Mouse (Mus musculus) left cerebral cortex, adult 11 months (tissue): ENCODE data around the gene Zbtb42.

Source experiments
- DNase-seq: peaks from one replicate; pipeline ENCODE4 v3.0.0; 2022; ENCODE audit warnings: low spot score

Zbtb42 gene

GRCm38 (mm10) chr12:112688458-112688857 is 9.8 kb downstream of the Zbtb42 start:
- no peak for DNase-seq

DNA sequence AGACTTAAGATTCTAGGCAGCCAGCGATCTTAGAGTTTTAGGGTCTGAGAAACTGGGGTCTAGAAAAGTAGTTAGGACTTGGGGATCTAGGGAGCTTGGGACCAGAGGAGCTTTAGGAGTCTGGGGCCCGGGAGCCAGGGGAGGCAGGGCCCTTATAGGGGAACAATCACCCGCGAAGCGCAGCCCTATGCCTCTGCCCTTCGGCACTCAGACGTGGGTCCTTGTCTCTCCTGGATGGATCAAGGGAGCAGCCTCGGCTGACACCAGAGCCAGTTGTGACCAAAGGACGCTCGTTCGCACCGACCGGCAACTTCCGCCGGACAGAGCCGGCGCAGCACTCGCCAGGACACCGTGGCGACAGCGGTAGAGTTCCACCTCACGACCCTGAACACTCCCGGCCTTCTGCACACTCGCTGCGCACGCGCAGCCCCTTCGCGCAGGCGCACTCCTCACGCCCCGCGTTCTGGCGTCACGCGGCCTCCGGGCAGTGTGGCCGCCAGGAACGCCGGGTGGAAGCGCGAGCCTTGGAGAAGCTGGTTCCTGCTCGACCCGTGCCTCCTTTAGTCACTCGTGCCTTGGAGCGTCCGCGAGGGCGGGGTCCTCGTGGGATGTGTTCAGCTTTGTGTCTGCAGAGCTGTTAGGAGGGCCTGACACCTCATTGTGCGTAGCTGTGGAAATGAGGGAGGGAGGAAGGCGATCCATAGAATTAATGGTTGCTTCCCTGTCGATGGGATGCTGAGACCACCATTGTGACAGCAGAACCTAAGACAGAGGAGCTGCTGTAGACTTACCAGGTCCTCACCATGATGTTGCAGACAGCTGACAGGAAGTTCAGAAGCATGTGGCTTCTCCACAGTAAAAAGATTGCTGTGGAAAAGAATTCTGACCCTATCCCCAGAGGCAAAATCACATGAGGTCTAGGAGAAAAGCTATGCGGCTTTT is 14.8 kb downstream of the Zbtb42 start:
- peak; percentile 91 for DNase-seq

- no peak for DNase-seq
Observed at GRCm38 (mm10) chr12:112694127-112694475, 15.5 kb downstream of the Zbtb42 start.

DNA sequence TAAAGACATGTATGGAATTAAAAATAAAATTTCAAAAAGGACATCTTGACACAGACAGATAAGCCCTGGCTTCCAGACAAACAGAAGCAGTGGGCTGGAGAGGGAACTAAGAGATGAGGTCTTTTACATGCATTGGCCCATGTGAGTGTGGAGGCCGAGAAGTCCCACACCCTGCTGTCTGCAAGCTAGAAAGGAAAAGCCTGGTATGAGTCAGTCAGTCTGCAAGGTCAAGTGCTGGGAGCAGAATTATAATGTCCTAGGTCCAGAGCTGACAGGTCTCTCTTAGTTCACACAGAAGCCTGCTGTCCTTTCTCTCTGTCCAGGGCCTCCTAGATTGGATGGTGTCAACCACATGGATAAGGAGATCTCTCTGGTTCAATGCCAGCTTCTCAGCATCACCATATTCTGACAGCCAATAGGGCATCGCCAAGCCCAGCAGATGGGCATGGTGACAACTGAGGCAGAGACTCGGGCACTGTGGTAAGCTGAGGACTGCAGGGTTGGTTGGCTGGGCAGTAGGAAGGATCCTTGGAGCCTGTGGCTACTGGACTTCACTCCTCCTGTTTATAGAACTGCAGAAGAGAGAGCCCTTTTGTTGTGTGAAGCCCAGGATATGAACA is 18.3 kb downstream of the Zbtb42 start:
- DNase-seq: no peak

DNA sequence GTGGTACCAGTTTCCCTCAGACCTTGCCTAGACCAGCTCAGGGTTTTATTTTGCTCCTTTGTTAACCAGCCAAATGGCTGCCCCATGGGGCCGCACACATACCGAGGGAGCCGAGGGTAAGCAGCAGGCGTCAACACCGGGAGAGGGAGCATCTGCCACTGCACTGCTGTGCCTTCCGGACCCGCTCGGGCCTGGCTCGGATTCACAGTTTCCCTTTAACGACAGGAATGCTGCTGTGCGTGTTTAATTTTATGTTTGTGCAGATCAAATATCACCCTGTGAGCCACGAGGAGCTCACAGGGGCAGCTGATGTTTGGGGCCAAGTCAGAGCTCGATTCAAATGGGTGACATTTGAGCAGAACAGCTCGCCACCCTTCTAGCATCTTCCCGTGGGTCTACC is 21.9 kb downstream of the Zbtb42 start:
- DNase-seq: no peak

DNA sequence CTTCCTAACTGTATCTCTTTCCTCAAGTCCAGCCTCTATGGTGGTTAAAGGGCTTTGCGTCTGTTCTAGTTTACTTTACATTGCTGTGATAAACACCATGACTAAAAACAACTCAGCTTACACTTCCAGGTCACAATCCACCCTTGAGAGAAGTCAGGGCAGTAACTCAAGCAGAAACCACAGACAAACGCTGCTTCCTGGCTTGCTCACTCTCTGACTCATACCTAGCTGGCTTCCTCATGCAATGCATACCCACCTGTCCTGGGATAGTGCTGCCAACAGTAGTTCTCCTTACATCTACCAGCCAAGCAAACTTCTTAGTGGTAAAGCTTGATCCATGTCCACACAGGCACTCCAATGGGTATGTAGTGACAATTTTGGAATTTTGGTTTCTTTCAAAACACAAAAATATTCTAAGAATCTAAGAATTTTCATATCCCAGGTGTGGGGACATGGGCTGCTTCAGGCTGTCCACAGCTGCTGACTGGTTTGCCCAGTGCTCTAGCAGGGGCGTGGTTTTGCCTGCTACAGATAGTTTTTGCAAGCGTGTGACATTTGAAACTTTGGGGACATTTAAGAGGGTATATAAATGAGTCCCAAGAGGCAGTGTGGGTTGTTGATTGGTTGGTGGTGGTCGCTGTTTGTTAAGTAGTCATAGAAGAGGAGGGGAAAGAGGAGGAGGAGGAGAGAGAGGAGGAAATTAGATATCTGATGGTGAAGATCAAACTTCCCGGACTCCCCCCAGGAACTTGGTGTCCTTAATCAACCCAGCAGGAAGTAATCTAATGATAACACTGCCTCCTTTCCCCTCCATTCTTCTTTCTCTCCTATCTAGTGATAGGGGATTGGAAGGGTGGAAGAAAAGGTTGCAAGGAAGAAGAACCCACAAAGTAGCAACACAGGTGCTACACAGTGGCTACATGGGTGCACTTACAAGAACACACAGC is 24.0 kb downstream of the Zbtb42 start:
- no peak for DNase-seq

- peak; percentile 84 for DNase-seq
Observed at GRCm38 (mm10) chr12:112706704-112707572, 28.3 kb downstream of the Zbtb42 start.

DNA sequence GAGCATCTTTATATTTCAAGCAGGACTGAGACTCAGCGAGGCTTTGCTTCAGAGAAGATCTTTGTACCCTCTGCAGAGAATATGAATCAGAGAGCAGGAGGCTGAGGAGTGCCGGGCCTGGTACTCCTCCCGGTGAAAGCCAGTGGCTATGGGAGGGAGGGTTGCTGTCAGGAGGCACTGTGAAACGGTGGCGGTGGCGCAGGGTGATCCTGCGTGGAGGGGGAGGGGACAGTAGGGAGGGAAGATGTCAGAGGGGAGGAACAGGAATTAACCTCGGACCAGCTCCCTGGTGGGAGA is 28.9 kb downstream of the Zbtb42 start:
- no peak for DNase-seq

DNA sequence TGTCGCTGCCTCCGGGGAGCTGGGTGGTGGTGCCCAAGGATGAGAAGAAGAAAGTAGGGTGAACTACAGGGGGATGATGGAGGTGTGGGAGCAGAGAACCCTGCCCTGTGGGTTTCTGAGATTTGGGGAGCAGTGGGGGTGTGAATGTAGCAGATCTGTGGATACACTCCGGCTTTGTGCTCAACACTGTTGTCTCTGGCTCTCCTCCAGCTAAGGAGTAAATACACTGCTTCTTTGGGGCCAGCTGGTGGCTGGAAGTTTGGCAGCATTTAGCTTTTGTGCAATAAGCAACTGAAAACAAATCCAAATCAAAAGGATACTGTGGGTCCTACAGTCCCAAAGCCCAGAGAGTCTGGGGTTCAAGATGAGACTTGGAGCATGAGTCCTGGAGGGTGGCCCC is 35.4 kb downstream of the Zbtb42 start:
- DNase-seq: no peak

- DNase-seq: no peak
Observed at GRCm38 (mm10) chr12:112717140-112717539, 38.5 kb downstream of the Zbtb42 start.

DNA sequence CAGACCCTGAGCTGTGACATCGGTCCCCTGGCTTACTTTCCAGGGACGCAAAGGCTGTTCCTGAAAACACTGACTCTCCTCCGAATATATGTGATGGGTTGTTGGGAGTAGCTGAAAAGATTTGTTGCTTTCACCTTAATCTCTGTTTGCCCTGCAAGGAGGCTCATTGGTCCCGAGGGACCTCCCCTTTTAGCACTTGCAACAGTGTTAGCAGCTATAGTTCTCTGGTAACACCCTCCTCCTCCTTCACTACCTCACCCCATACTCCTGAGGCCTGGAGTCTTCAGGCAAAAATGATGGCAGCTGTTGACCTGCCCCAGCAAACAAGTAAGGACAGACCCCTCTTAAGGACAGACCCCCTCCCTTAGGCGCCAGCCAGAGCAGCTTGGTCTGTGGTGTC is 40.4 kb downstream of the Zbtb42 start:
- no peak for DNase-seq

DNA sequence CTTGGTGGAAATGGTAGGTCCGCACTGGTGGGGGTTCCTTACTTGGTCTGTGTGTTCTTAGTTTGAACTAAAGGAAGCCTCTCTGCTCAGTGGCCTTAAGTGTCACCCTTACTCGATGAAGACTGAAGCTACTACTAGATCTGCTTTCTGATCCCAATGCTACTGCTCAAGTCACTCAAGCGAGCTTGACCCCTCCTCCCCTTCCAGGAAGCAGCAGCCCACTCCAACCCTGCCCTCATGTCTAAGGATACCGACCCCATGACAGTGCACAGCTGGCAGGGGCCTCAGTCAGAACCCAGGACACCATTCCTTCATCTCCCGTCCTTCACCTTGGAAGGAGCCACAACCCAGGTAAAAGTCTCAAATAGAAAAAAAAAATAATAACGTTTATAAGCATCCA is 41.6 kb downstream of the Zbtb42 start, which contains the start of gene Cep170b:
Gene Cep170b (plus strand): TSS at position 240 of the 400 bp plus-strand sequence.
- DNase-seq: no peak

DNA sequence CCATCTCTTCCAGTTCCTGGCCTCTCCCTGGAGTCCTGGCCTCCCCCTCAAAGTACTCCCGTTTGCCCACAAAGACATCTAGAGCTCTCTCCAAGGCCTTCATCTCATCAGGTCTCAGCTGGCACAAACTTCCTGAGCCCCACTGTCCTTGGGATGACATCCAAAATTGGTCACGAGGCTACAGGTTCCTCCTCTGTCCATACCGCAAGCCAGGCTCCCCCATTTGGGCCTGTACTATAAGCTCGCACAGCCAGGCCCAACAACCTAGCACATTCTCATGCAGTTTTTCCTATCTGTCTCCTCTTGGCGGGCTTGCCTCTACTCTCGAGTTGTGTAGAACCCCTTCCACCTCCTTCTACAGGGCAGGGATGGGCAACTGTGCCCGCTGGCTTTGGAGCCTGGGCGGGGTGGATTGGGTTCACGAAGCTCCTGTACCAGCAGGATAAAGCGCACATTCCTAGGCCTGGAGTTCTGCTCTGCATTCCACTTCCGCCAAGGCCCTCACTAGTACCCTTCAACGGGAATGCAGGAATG is 42.3 kb downstream of the Zbtb42 start:
- no peak for DNase-seq

GRCm38 (mm10) chr12:112721424-112722239 is 43.0 kb downstream of the Zbtb42 start:
- DNase-seq: no peak

GRCm38 (mm10) chr12:112722240-112723027 is 43.8 kb downstream of the Zbtb42 start:
- no peak for DNase-seq

DNA sequence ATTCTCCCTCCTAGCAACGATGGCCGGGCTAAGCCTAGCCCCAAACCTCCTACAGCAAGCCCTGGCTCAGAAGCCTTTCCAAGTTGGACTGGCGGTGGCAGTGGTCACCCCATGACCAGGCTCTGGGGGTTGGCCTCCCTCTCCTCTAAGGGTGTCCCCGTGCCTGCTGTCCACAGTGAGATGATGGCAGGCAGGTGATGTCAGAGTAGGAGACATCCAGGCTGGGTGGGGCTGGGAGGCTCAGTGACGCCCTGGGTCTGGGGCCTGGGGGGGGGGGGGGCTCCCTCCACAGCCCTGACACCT is 44.4 kb downstream of the Zbtb42 start:
- no peak for DNase-seq

DNA sequence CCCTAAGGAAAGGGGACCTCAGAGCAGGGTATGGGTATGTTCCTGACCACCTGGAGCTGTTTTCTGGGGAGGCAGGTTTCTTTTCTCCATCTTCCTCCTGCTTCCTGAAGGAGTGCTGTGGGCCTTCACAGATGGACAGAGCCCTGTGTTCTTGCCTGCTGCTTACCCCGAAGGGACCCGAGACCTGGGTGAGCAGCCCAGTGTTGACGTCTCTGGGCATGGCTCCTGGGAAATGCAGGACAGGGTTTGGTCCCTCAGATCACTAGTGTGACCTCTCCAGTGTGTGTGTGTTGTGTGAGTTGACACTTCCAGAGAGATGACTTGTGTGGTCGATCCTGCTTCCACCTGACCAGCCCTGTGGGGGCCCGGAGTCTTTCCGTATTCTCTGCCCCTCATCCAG is 44.8 kb downstream of the Zbtb42 start:
- DNase-seq: no peak

DNA sequence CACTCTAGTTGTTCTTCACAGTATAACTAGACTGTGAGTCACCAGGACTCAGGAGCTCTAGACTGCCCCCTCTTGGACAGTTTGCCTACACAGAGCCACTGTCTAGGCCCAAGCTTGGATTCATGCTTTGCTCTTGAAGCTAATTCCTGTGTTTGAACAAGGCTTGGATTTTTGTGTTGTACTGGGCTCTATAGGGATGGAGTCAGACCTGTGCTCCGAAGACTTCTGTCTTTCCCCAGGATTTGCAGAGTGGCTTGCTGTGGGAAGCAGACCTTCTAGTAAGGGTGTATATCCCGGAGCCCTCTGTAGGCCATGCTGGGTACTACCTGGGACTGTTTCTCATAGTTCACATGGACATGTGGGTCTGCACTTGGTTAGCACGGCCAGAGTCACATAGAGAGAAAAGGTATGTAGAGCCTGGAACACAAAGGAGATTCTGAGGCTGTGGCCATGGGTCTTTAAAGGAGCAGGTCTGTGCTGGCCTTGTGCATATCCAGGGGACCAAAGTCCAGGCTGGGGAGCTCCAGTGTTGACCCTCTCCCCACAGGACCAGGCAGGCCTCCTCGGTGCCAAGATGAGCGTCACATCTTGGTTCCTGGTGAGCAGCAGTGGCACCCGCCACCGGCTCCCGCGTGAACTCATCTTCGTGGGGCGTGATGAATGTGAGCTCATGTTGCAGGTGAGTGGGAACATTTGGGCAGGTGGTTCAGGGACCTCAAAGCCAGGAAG is 45.6 kb downstream of the Zbtb42 start:
- DNase-seq: peak; percentile 72

GRCm38 (mm10) chr12:112727801-112728200 is 49.2 kb downstream of the Zbtb42 start:
- DNase-seq: no peak
